ENCODE assay signal across 14 mouse cellular contexts in the genomic region with DNA sequence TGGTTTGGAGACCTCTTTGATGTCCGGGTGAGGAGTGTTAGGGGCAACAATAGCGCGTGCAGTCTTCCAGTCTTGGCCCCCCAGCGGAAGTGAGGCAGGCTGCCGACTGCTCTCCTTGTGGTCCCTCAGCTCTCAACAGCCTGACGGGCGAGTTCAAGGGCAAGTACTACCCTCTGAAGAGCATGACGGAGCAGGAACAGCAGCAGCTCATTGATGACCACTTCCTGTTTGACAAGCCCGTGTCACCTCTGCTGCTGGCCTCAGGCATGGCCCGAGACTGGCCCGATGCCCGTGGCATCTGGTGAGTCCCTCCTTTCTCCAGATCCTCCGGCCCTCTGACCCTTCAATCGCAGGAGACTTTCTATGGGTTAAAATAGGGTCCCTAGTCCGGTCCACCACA. TPM values are rescaled to one million over a fixed set of nuclear protein-coding genes. Genes with fewer than 3 reads are reported as not detected.
"Had no signal": no experiment of that assay in that cellular context is flagged by ENCODE, and none has a peak within 500 bp of the region (broad histone marks: within the 10 kb centered on the region; RNA-seq: fewer than 3 reads in every experiment).

No protein-coding gene starts in this region.

- DNase-seq: kidney, adult 8-10 months; kidney, postnatal 36 days; layer of hippocampus, adult 9-11 months; layer of hippocampus, postnatal 36 days; lung, adult 2 months; lung, postnatal 4 days; right cerebral cortex, postnatal 14 days had no signal

- H3K9me3 ChIP-seq: liver, embryonic 15.5 days; midbrain, embryonic 13.5 days had no signal

- ATAC-seq: lung, postnatal 0 days; midbrain, embryonic 13.5 days had no signal

- H3K4me2 ChIP-seq: limb, embryonic 13.5 days; liver, embryonic 15.5 days; midbrain, embryonic 13.5 days had no signal

- H3K36me3 ChIP-seq: limb, embryonic 13.5 days; liver, embryonic 15.5 days; midbrain, embryonic 13.5 days had no signal

- H3K27ac ChIP-seq: kidney, postnatal 0 days; limb, embryonic 13.5 days; liver, embryonic 15.5 days; midbrain, embryonic 13.5 days had no signal

- H3K9ac ChIP-seq: limb, embryonic 13.5 days; liver, embryonic 15.5 days; midbrain, embryonic 13.5 days had no signal

- H3K4me3 ChIP-seq: limb, embryonic 13.5 days; liver, embryonic 15.5 days; midbrain, embryonic 13.5 days had no signal

RNA-seq across cellular contexts. Expression of gene Ckm, which starts 12.0 kb away (rescaled TPM):
- total RNA-seq: layer of hippocampus, adult 18-20 months; left cerebral cortex, postnatal 25 days had no signal
